Mouse (Mus musculus): Measurements from ENCODE around the gene Gm5136.

DNA sequence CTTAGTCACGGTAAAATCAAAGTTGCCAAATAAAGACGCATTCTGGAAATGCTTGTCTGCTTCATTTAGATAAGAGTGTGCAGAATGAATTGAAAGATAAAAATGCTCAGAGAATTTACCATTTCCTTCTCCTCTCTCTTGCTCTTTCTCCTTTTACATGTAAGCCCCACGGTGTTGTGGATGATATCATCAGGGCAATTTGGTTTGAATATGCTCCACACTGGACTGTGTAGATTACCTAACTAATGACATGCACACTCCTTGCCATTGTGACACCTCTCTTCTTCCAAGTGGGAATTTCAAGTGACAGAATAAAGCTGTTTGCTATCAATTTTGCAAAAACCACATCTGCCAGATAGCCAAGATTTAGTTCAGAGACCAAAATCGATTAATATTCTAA, 13.3 kb downstream of the Gm5136 start:
- TF ChIP-seq POLR2A (IDR thresholded peaks at IDR 0.05; ENCODE audit: insufficient read depth, low read length): no peak
- TF ChIP-seq EP300 (IDR thresholded peaks at IDR 0.05; ENCODE audit: insufficient read depth, low read depth, low read length): no peak

Measured in ES-Bruce4 (cell line).